In the genomic region with DNA sequence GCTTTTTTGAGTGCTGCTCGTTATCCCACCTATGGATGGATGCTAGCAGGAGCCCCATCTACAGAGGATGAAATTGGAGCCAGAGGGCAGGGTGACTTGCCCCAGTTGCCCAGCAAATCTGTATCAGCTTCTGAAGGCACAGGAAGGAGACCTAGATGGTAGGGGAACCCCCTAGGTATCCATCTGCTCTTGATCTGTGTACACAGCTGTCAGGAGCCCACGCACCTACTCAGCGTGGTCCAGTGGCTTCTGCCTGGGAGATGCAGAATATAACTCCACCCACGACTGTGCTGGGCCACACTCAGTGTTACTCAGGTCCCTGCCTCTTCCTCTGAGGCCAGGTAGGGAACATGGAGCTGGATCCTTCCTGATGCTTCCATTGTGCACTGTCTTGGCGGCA, we compare ENCODE assay signal across 39 mouse cellular contexts. TPM values are rescaled to one million over a fixed set of nuclear protein-coding genes. Genes with fewer than 3 reads are reported as not detected.
DNase-seq lines count a peak whose midpoint lies in the region; ATAC-seq and TF ChIP-seq lines count a peak whose summit lies in the region.
"Had no signal": no experiment of that assay in that cellular context is flagged by ENCODE, and none has a peak within 500 bp of the region (broad histone marks: within the 10 kb centered on the region; RNA-seq: fewer than 3 reads in every experiment).

No protein-coding gene starts in this region.

- no peak overlapping the region for H3K4me3 ChIP-seq in intestine, postnatal 0 days (ENCODE audit: low read depth, low read length)
- H3K4me3 ChIP-seq in intestine, embryonic 15.5 days (replicated peaks): no peak overlapping the region
- no peak overlapping the region for H3K4me3 ChIP-seq in CH12.LX (replicated peaks in 1 of 3; ENCODE audit: low read depth in 2 of 3, low read length in 2 of 3, poor library complexity in 1 of 3)
- no peak overlapping the region for H3K4me3 ChIP-seq in midbrain, embryonic 11.5 days (ENCODE audit: low read depth, low read length)
- no peak overlapping the region for H3K4me3 ChIP-seq in lung, postnatal 0 days (ENCODE audit: low read depth, low read length)
- H3K4me3 ChIP-seq: embryonic facial prominence, embryonic 15.5 days; forebrain, embryonic 12.5 days; heart, embryonic 13.5 days; hindbrain, embryonic 15.5 days; layer of hippocampus, adult 2 months; left cerebral cortex, adult 2 months; liver, embryonic 13.5 days had no signal

- no peak for TF ChIP-seq RAD21 in CH12.LX (IDR thresholded peaks at IDR 0.05; ENCODE audit: low read depth, low read length)

- peak overlapping the region; percentile 73; the same call in 1 of the 2 replicates for H3K27ac ChIP-seq in intestine, postnatal 0 days (ENCODE audit: low read depth, low read length)
- no peak overlapping the region for H3K27ac ChIP-seq in intestine, embryonic 15.5 days
- H3K27ac ChIP-seq in CH12.LX (ENCODE audit: insufficient read depth, low read depth): no peak overlapping the region
- no peak overlapping the region for H3K27ac ChIP-seq in midbrain, embryonic 11.5 days (ENCODE audit: low read depth, low read length)
- no peak overlapping the region for H3K27ac ChIP-seq in lung, postnatal 0 days (ENCODE audit: low read length)
- H3K27ac ChIP-seq: forebrain, embryonic 12.5 days; heart, embryonic 13.5 days; hindbrain, embryonic 15.5 days; layer of hippocampus, adult 2 months; left cerebral cortex, adult 2 months; liver, embryonic 13.5 days; macrophage had no signal

- peak; percentile 35; the same call in 1 of the 2 replicates for TF ChIP-seq EP300 in CH12.LX (IDR thresholded peaks at IDR 0.05; ENCODE audit: low read length)
- TF ChIP-seq EP300 in lung, postnatal 0 days (IDR thresholded peaks at IDR 0.05): no peak

- H3K4me2 ChIP-seq in intestine, postnatal 0 days (replicated peaks; ENCODE audit: low read depth): no peak overlapping the region
- H3K4me2 ChIP-seq in intestine, embryonic 15.5 days (replicated peaks): no peak overlapping the region
- no peak overlapping the region for H3K4me2 ChIP-seq in CH12.LX (ENCODE audit: insufficient read depth, low read depth, poor library complexity, severe bottlenecking)
- no peak overlapping the region for H3K4me2 ChIP-seq in midbrain, embryonic 11.5 days
- H3K4me2 ChIP-seq in lung, postnatal 0 days (replicated peaks; ENCODE audit: low read depth, low read length): no peak overlapping the region
- H3K4me2 ChIP-seq: embryonic facial prominence, embryonic 15.5 days; forebrain, embryonic 12.5 days; heart, embryonic 13.5 days; liver, embryonic 13.5 days had no signal

- dilution Hi-C loops in CH12.LX (cut with MboI; ENCODE audit: extremely low pct_ligation_motif_present, extremely low pct_unique_long_range_greater_than_20kb, low sequenced_read_pairs): no loop called here

- H3K9me3 ChIP-seq in intestine, postnatal 0 days (ENCODE audit: control insufficient read depth): no peaks in the 10 kb centered on the region
- no peaks in the 10 kb centered on the region for H3K9me3 ChIP-seq in intestine, embryonic 15.5 days
- no peaks in the 10 kb centered on the region for H3K9me3 ChIP-seq in CH12.LX (replicated peaks; ENCODE audit: low read length)
- H3K9me3 ChIP-seq in midbrain, embryonic 11.5 days (ENCODE audit: control insufficient read depth, low read length): no peaks in the 10 kb centered on the region
- no peaks in the 10 kb centered on the region for H3K9me3 ChIP-seq in lung, postnatal 0 days (ENCODE audit: low read length)
- H3K9me3 ChIP-seq: embryonic facial prominence, embryonic 15.5 days; forebrain, embryonic 12.5 days; heart, embryonic 13.5 days; hindbrain, embryonic 15.5 days; liver, embryonic 13.5 days had no signal

- 0 out of 2 replicates have a peak, but pooled peaks cover 7% of the 10 kb centered on the region for H3K4me1 ChIP-seq in intestine, postnatal 0 days (replicated peaks; ENCODE audit: control insufficient read depth, insufficient read depth, low read length)
- peaks cover 21% of the 10 kb centered on the region; the same call in 1 of the 2 replicates for H3K4me1 ChIP-seq in intestine, embryonic 15.5 days (replicated peaks)
- H3K4me1 ChIP-seq in CH12.LX (ENCODE audit: control insufficient read depth in 1 of 2, insufficient read depth in 2 of 2): peaks cover 11 to 24% of the 10 kb centered on the region in 2 experiments
- peaks cover 7% of the 10 kb centered on the region for H3K4me1 ChIP-seq in midbrain, embryonic 11.5 days (ENCODE audit: control insufficient read depth, insufficient read depth, low read length)
- no peaks in the 10 kb centered on the region; the same call in 1 of the 2 replicates for H3K4me1 ChIP-seq in lung, postnatal 0 days (ENCODE audit: insufficient read depth, low read depth, low read length)

- TF ChIP-seq POLR2A in CH12.LX (IDR thresholded peaks at IDR 0.05; ENCODE audit: low read depth, low read length): no peak

- no peaks in the 10 kb centered on the region for H3K27me3 ChIP-seq in intestine, postnatal 0 days (replicated peaks; ENCODE audit: control insufficient read depth, insufficient read depth, low read length)
- H3K27me3 ChIP-seq in intestine, embryonic 15.5 days (replicated peaks): no peaks in the 10 kb centered on the region
- peaks cover 22% of the 10 kb centered on the region for H3K27me3 ChIP-seq in CH12.LX (replicated peaks)
- H3K27me3 ChIP-seq in midbrain, embryonic 11.5 days (ENCODE audit: control insufficient read depth, insufficient read depth, low read length): no peaks in the 10 kb centered on the region
- H3K27me3 ChIP-seq in lung, postnatal 0 days (replicated peaks; ENCODE audit: insufficient read depth, low read length): no peaks in the 10 kb centered on the region
- H3K27me3 ChIP-seq: embryonic facial prominence, embryonic 15.5 days; heart, embryonic 13.5 days; hindbrain, embryonic 15.5 days; liver, embryonic 13.5 days; Patski had no signal

- H3K36me3 ChIP-seq in intestine, postnatal 0 days (ENCODE audit: control insufficient read depth, insufficient read depth): no peaks in the 10 kb centered on the region
- H3K36me3 ChIP-seq in intestine, embryonic 15.5 days: no peaks in the 10 kb centered on the region
- H3K36me3 ChIP-seq in CH12.LX (replicated peaks in 1 of 2; ENCODE audit: control insufficient read depth in 1 of 2, insufficient read depth in 1 of 2, low read length in 1 of 2): no peaks in the 10 kb centered on the region
- no peaks in the 10 kb centered on the region for H3K36me3 ChIP-seq in midbrain, embryonic 11.5 days (ENCODE audit: control insufficient read depth, insufficient read depth, low read length)
- no peaks in the 10 kb centered on the region for H3K36me3 ChIP-seq in lung, postnatal 0 days (ENCODE audit: insufficient read depth, low read length)
- H3K36me3 ChIP-seq: embryonic facial prominence, embryonic 15.5 days; forebrain, embryonic 12.5 days; heart, embryonic 13.5 days; hindbrain, embryonic 15.5 days; liver, embryonic 13.5 days had no signal

- WGBS in intestine, postnatal 0 days: 64% methylated on average over 5 of the region's 5 CpGs
- WGBS in intestine, embryonic 15.5 days: 77% methylated on average over 5 of the region's 5 CpGs
- 85% methylated on average over 5 of the region's 5 CpGs for WGBS in midbrain, embryonic 11.5 days
- 62% methylated on average over 5 of the region's 5 CpGs for WGBS in lung, postnatal 0 days

- TF ChIP-seq CTCF in intestine, postnatal 0 days (IDR thresholded peaks at IDR 0.05; ENCODE audit: low read depth): no peak
- TF ChIP-seq CTCF in CH12.LX (conservative IDR thresholded peaks at IDR 0.05 in 1 of 2, IDR thresholded peaks at IDR 0.05 in 1 of 2; ENCODE audit: low read depth in 2 of 2, low read length in 2 of 2): no peak
- no peak for TF ChIP-seq CTCF in lung, postnatal 0 days (IDR thresholded peaks at IDR 0.05)

- no peak for ATAC-seq in intestine, postnatal 0 days
- no peak for ATAC-seq in intestine, embryonic 15.5 days
- ATAC-seq in inflammation-experienced regulatory T-cells, adult 6 months: peak; percentile 68
- no peak for ATAC-seq in midbrain, embryonic 11.5 days (ENCODE audit: low FRiP score)
- ATAC-seq in lung, postnatal 0 days: no peak
- ATAC-seq: forebrain, postnatal 0 days; Patski had no signal

- no peaks in the 10 kb centered on the region for H3K79me2 ChIP-seq in CH12.LX (replicated peaks; ENCODE audit: control insufficient read depth, extremely low read depth, insufficient read depth, poor library complexity, severe bottlenecking)

- peak; percentile 21 for DNase-seq in CH12.LX (ENCODE audit: extremely low read depth)
- DNase-seq in c-Kit-positive CD71-positive TER-119-positive erythroid progenitor cells, embryonic 14.5 days (ENCODE audit: low spot score): no peak
- no peak for DNase-seq in midbrain, embryonic 11.5 days (ENCODE audit: low spot score, missing footprints)
- no peak for DNase-seq in lung, postnatal 0 days (ENCODE audit: low spot score)
- DNase-seq: adrenal gland, postnatal 14 days; cerebellum, adult 2 months; cerebellum, postnatal 14 days; forebrain, postnatal 0 days; gastrocnemius, postnatal 36 days; heart, postnatal 10 days; kidney, adult 9 months; kidney, postnatal 36 days; liver, embryonic 13.5 days; lung, adult 18-20 months; lung, postnatal 10 days; midbrain, embryonic 14.5 days; right cerebral cortex, postnatal 25 days; spleen, adult 18-20 months; thymus, adult 2 months; thymus, postnatal 4 days had no signal

- H3K9ac ChIP-seq in intestine, postnatal 0 days (ENCODE audit: low read depth, low read length): no peak overlapping the region
- H3K9ac ChIP-seq in intestine, embryonic 15.5 days: no peak overlapping the region
- H3K9ac ChIP-seq in CH12.LX (ENCODE audit: insufficient read depth, low read depth): no peak overlapping the region
- H3K9ac ChIP-seq in midbrain, embryonic 11.5 days (ENCODE audit: low read length): no peak overlapping the region
- H3K9ac ChIP-seq in lung, postnatal 0 days (replicated peaks; ENCODE audit: low read depth): no peak overlapping the region
- H3K9ac ChIP-seq: embryonic facial prominence, embryonic 15.5 days; forebrain, embryonic 12.5 days; forebrain, postnatal 0 days; heart, embryonic 13.5 days; hindbrain, embryonic 15.5 days; liver, embryonic 13.5 days had no signal

- in situ Hi-C loops in CH12.LX (cut with MboI; ENCODE audit: low pct_ligation_motif_present, low pct_unique_long_range_greater_than_20kb, low sequenced_read_pairs): no loop called here

RNA-seq across cellular contexts. Expression of gene Dock6, which starts 1.5 kb away (rescaled TPM):
- 15.5 and 18.4 TPM in 2 replicates for polyA plus RNA-seq in intestine, postnatal 0 days (2015; fragmentation: Nextera tagmentation; extraction: Ambion mirVana)
- polyA plus RNA-seq in intestine, embryonic 15.5 days (2015; fragmentation: Nextera tagmentation; extraction: Ambion mirVana): 26.9 and 30.7 TPM in 2 replicates
- total RNA-seq in CH12.LX (2012; rRNA removed) (3.3 and 3.4 TPM in 2 replicates), CH12.LX (2014; rRNA removed) (0.26 and 0.79 TPM in 2 replicates)
- 3.6 TPM in 2 replicates for polyA plus RNA-seq in CH12.LX (2012; ENCODE audit: insufficient read length, low read depth)
- 1 to 10 TPM; 1.7 to 2.1 (median 1.9) TPM for polyA plus RNA-seq in inflammation-experienced regulatory T-cells, adult 6 months (2017; shearing (Covaris generic))
- polyA plus RNA-seq in midbrain, embryonic 11.5 days (2014; fragmentation: Nextera tagmentation; extraction: Ambion mirVana): 15.1 and 15.9 TPM in 2 replicates
- polyA plus RNA-seq in lung, postnatal 0 days (2015; fragmentation: Nextera tagmentation; extraction: Ambion mirVana): 35.8 and 43.2 TPM in 2 replicates

RNA-seq across cellular contexts. Expression of gene Angptl8, which starts 18.7 kb away (rescaled TPM):
- polyA plus RNA-seq in intestine, postnatal 0 days (2015; fragmentation: Nextera tagmentation; extraction: Ambion mirVana): 15.9 and 21.1 TPM in 2 replicates
- polyA plus RNA-seq in intestine, embryonic 15.5 days (2015; fragmentation: Nextera tagmentation; extraction: Ambion mirVana): 8.2 and 12.0 TPM in 2 replicates
- total RNA-seq in CH12.LX (2012; rRNA removed) (not detected in 2 replicates), CH12.LX (2014; rRNA removed) (not detected in 2 replicates)
- polyA plus RNA-seq in CH12.LX (2012; ENCODE audit: insufficient read length, low read depth): not detected in 2 replicates
- not detected for polyA plus RNA-seq in inflammation-experienced regulatory T-cells, adult 6 months (2017; shearing (Covaris generic))
- polyA plus RNA-seq in midbrain, embryonic 11.5 days (2014; fragmentation: Nextera tagmentation; extraction: Ambion mirVana): 0.19 and 0.22 TPM in 2 replicates
- 6.2 and 7.4 TPM in 2 replicates for polyA plus RNA-seq in lung, postnatal 0 days (2015; fragmentation: Nextera tagmentation; extraction: Ambion mirVana)
- total RNA-seq: forebrain, postnatal 0 days; gastrocnemius, postnatal 36 days; hematopoietic stem cell, adult 5-6 weeks; layer of hippocampus, adult 2 months; layer of hippocampus, postnatal 14 days; left cerebral cortex, adult 2 months; left cerebral cortex, postnatal 25 days; megakaryocyte-erythroid progenitor cell, adult 5-6 weeks; MEL; monocyte, adult 5-6 weeks had no signal
- polyA plus RNA-seq: brain, embryonic 14.5 days; cerebellum, adult 2 months; cortical plate, adult 2 months; macrophage had no signal

RNA-seq across cellular contexts. Expression of gene Kank2, which starts 55.4 kb away (rescaled TPM):
- 6.4 TPM in 2 replicates for polyA plus RNA-seq in intestine, postnatal 0 days (2015; fragmentation: Nextera tagmentation; extraction: Ambion mirVana)
- 16.3 and 16.7 TPM in 2 replicates for polyA plus RNA-seq in intestine, embryonic 15.5 days (2015; fragmentation: Nextera tagmentation; extraction: Ambion mirVana)
- total RNA-seq in CH12.LX (2012; rRNA removed): 1.6 and 2.3 TPM in 2 replicates
- 0.09 and 0.14 TPM in 2 replicates for total RNA-seq in CH12.LX (2014; rRNA removed)
- polyA plus RNA-seq in CH12.LX (2012; ENCODE audit: insufficient read length, low read depth): 0.60 and 0.63 TPM in 2 replicates
- not detected for polyA plus RNA-seq in inflammation-experienced regulatory T-cells, adult 6 months (2017; shearing (Covaris generic))
- polyA plus RNA-seq in midbrain, embryonic 11.5 days (2014; fragmentation: Nextera tagmentation; extraction: Ambion mirVana): 3.5 and 3.9 TPM in 2 replicates
- polyA plus RNA-seq in lung, postnatal 0 days (2015; fragmentation: Nextera tagmentation; extraction: Ambion mirVana): 23.3 and 24.0 TPM in 2 replicates
- total RNA-seq: monocyte, adult 5-6 weeks had no signal
